Mouse (Mus musculus) gonadal fat pad, adult 2 months (tissue): ENCODE measurements around the gene Aar2. TPM values are rescaled to one million over a fixed set of nuclear protein-coding genes. Genes with fewer than 3 reads are reported as not detected.

Experiments used
- polyA plus RNA-seq: library from polyadenylated mRNA; depleted of rRNA; stranded (reverse); fragments of >200 nt; gene quantifications from 2 replicates; pipeline ENCODE4 v1.2.3, GENCODE M21; 2012; rRNA removed

The Aar2 gene
- polyA plus RNA-seq, 1 experiment = 27.1 TPM

Other genes with a start within 250 kb of the Aar2 start
- 1.3 and 2.1 TPM in 2 replicates for gene Cnbd2, start 235.3 kb upstream of the Aar2 start, polyA plus RNA-seq
- gene Scand1, start 234.9 kb upstream of the Aar2 start, polyA plus RNA-seq = 118 and 181 TPM in 2 replicates
- gene Epb41l1, start 126.7 kb upstream of the Aar2 start, polyA plus RNA-seq = 44.8 and 46.1 TPM in 2 replicates
- gene Dlgap4, start 66.1 kb downstream of the Aar2 start, polyA plus RNA-seq = 67.9 and 77.9 TPM in 2 replicates
- 551 and 563 TPM in 2 replicates for gene Myl9, start 227.8 kb downstream of the Aar2 start, polyA plus RNA-seq